Mouse (Mus musculus): ENCODE data around the gene a. TPM values are rescaled to one million over a fixed set of nuclear protein-coding genes. Genes with fewer than 3 reads are reported as not detected.

a gene
- polyA plus RNA-seq, 1 experiment: not detected

DNA sequence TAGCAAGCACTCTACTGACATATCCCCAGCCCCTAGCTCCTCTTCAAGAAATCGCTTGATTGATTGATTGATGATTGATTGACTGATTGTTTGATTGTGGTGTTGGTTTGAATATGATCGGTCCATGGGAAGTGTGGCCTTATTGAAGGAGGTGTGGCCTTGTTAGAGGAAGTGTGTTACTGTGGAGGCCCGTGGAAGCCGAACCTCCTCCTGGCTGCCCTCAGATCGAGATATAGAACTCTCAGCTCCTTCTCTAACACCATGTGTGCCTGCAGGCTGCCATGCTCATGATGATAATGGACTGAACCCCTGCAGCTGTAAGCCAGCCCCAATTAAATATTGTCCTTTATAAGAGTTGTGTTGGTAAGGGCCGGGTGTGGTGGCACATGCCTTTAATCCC is 24.2 kb upstream of the a start:
- no peaks in the 10 kb centered on the region for H3K4me1 ChIP-seq (ENCODE audit: control insufficient read depth, insufficient read depth, low read length)
- TF ChIP-seq POLR2A (IDR thresholded peaks at IDR 0.05; ENCODE audit: low read depth, low read length) (no peak), CTCF (conservative IDR thresholded peaks at IDR 0.05; ENCODE audit: insufficient read depth, insufficient read length, low read depth, low read length) (no peak)
- WGBS: 92% methylated on average over 6 of the region's 6 CpGs
- no peak overlapping the region for H3K27ac ChIP-seq (ENCODE audit: insufficient read depth, low read depth, low read length)
- DNase-seq: no peak
- no peaks in the 10 kb centered on the region for H3K27me3 ChIP-seq (replicated peaks; ENCODE audit: control insufficient read depth, insufficient read depth, low read length)
- no peak overlapping the region for H3K4me3 ChIP-seq (ENCODE audit: insufficient read depth, low read depth, low read length)
- H3K36me3 ChIP-seq (ENCODE audit: control insufficient read depth, insufficient read depth, low read length): no peaks in the 10 kb centered on the region

DNA sequence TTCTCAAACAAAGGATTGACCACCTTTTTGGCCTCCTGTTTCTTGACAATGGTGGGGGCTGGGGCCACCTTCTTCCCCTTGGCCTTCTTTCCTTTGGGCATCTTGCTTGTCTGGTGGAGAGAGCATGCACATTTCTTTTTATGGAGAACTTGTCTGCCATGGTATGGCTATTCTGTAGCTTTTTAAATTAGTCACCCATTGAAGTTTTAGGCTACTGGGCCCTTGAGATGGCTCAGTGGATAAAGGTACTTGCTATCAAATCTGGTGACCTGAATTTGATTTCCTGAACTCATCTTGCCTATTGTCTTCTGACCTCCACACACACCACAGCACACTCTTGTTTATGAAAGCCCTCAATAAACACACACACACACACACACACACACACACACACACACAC is 21.3 kb upstream of the a start, which contains the start of gene Gm14214:
TSS of gene Gm14214 (minus strand) at position 101 of the 400 bp plus-strand sequence.
- DNase-seq: no peak
- Histone ChIP-seq H3K4me1 (ENCODE audit: control insufficient read depth, insufficient read depth, low read length) (no peaks in the 10 kb centered on the region), H3K4me3 (ENCODE audit: insufficient read depth, low read depth, low read length) (no peak within 1 kb of the TSS), H3K36me3 (ENCODE audit: control insufficient read depth, insufficient read depth, low read length) (no peaks in the 10 kb centered on the region), H3K27ac (ENCODE audit: insufficient read depth, low read depth, low read length) (no peak within 1 kb of the TSS), H3K27me3 (replicated peaks; ENCODE audit: control insufficient read depth, insufficient read depth, low read length) (no peaks in the 10 kb centered on the region)
- TF ChIP-seq POLR2A (IDR thresholded peaks at IDR 0.05; ENCODE audit: low read depth, low read length) (no peak), CTCF (conservative IDR thresholded peaks at IDR 0.05; ENCODE audit: insufficient read depth, insufficient read length, low read depth, low read length) (no peak)

DNA sequence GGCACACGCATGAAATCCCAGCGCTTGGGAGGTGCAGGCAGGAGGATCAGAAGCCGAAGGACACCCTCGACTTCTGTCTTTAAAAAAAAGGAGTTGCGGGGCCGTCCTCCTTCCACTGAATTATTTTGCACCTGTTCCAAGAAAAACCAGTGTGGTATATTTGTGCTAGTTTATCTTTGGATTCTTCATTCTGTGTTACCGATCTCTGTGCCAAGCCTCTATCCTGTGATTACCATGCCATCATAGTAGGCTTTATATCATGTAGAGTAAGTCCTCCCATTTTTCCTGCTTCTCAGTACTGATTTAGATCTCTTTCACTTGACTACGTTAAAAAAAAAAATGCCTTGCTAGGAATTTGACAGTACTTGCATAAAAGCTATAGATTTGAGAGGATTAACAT is 19.6 kb upstream of the a start:
- Histone ChIP-seq H3K27me3 (replicated peaks; ENCODE audit: control insufficient read depth, insufficient read depth, low read length) (no peaks in the 10 kb centered on the region), H3K4me3 (ENCODE audit: insufficient read depth, low read depth, low read length) (no peak overlapping the region), H3K4me1 (ENCODE audit: control insufficient read depth, insufficient read depth, low read length) (no peaks in the 10 kb centered on the region), H3K27ac (ENCODE audit: insufficient read depth, low read depth, low read length) (no peak overlapping the region), H3K36me3 (ENCODE audit: control insufficient read depth, insufficient read depth, low read length) (no peaks in the 10 kb centered on the region)
- no peak for TF ChIP-seq POLR2A (IDR thresholded peaks at IDR 0.05; ENCODE audit: low read depth, low read length)
- no peak for TF ChIP-seq CTCF (conservative IDR thresholded peaks at IDR 0.05; ENCODE audit: insufficient read depth, insufficient read length, low read depth, low read length)
- WGBS: 82% methylated on average over 8 of the region's 8 CpGs
- no peak for DNase-seq

DNA sequence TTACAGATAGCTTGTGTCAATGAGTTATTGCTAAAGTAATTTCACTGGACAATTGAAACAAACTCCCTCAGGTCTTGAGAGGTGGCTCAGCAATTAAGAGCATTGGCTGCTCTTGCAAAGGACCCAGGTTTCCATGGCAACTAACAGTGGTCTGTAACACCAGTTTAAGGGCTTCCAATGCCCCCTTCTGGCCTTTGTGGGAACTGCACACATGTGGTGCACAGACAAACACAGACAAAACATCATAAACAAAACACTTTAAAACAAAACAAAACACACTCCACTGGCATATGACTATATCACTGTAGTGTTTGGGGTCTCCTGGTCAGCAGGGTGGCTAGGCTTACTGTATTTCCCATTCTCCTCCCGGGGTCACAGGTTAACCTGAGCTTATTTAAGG is 17.2 kb upstream of the a start:
- no peak overlapping the region for H3K27ac ChIP-seq (ENCODE audit: insufficient read depth, low read depth, low read length)
- no peaks in the 10 kb centered on the region for H3K4me1 ChIP-seq (ENCODE audit: control insufficient read depth, insufficient read depth, low read length)
- no peak for DNase-seq
- TF ChIP-seq CTCF (conservative IDR thresholded peaks at IDR 0.05; ENCODE audit: insufficient read depth, insufficient read length, low read depth, low read length) (0 out of 2 replicates have a peak, but pooled peaks have one; percentile 13), POLR2A (IDR thresholded peaks at IDR 0.05; ENCODE audit: low read depth, low read length) (no peak)
- no peak overlapping the region for H3K4me3 ChIP-seq (ENCODE audit: insufficient read depth, low read depth, low read length)
- no peaks in the 10 kb centered on the region for H3K36me3 ChIP-seq (ENCODE audit: control insufficient read depth, insufficient read depth, low read length)
- no peaks in the 10 kb centered on the region for H3K27me3 ChIP-seq (replicated peaks; ENCODE audit: control insufficient read depth, insufficient read depth, low read length)
- WGBS: 82% methylated on average over 1 of the region's 1 CpGs

DNA sequence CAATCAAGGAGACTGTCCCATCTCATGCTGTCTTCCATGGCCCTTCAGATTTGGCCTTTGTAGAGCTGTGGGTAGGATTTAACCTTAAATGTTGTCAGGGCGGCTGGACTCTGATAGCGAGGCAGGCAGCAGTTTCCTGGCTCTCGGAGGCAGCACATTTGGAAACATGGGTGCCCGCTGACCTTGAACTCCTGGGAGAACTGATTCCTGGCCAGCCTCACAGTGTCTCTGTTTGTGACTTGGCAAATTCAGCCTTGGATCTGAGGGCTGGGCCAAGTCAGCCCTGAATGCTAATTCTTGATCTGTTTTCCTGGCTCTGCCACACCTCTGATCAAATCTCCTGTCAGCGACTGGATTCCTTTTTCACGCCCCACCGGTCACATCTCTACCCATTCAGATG is 14.7 kb upstream of the a start:
- 69% methylated on average over 7 of the region's 7 CpGs for WGBS
- H3K4me3 ChIP-seq (ENCODE audit: insufficient read depth, low read depth, low read length): no peak overlapping the region
- H3K36me3 ChIP-seq (ENCODE audit: control insufficient read depth, insufficient read depth, low read length): no peaks in the 10 kb centered on the region
- H3K4me1 ChIP-seq (ENCODE audit: control insufficient read depth, insufficient read depth, low read length): no peaks in the 10 kb centered on the region; the same call in 1 of the 2 replicates
- TF ChIP-seq POLR2A (IDR thresholded peaks at IDR 0.05; ENCODE audit: low read depth, low read length) (no peak), CTCF (conservative IDR thresholded peaks at IDR 0.05; ENCODE audit: insufficient read depth, insufficient read length, low read depth, low read length) (no peak)
- H3K27ac ChIP-seq (ENCODE audit: insufficient read depth, low read depth, low read length): no peak overlapping the region
- H3K27me3 ChIP-seq (replicated peaks; ENCODE audit: control insufficient read depth, insufficient read depth, low read length): no peaks in the 10 kb centered on the region
- no peak for DNase-seq

DNA sequence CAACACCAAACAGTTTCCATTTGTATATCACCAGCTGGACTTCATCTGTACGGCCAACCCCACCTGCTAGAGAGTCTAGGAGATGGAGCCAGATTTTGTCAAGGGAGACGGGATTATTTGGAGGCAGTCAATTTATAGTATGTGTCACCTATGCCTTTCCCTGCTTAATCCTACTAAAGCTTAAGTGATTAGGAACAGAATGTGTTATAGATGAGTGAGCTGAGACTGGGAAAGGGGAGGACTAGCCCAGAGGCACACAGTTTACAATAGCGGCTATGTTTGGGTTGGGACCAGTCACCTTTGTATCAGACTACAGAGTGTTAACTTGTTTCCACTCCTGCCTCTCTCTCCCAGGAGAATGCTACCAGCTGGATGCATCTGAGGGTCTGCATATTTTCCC is 11.6 kb upstream of the a start:
- H3K27ac ChIP-seq (ENCODE audit: insufficient read depth, low read depth, low read length): no peak overlapping the region
- no peak for TF ChIP-seq CTCF (conservative IDR thresholded peaks at IDR 0.05; ENCODE audit: insufficient read depth, insufficient read length, low read depth, low read length)
- TF ChIP-seq POLR2A (IDR thresholded peaks at IDR 0.05; ENCODE audit: low read depth, low read length): no peak
- no peak for DNase-seq
- H3K4me3 ChIP-seq (ENCODE audit: insufficient read depth, low read depth, low read length): no peak overlapping the region
- no peaks in the 10 kb centered on the region for H3K27me3 ChIP-seq (replicated peaks; ENCODE audit: control insufficient read depth, insufficient read depth, low read length)
- 72% methylated on average over 3 of the region's 3 CpGs for WGBS
- no peaks in the 10 kb centered on the region; the same call in 1 of the 2 replicates for H3K4me1 ChIP-seq (ENCODE audit: control insufficient read depth, insufficient read depth, low read length)
- no peaks in the 10 kb centered on the region for H3K36me3 ChIP-seq (ENCODE audit: control insufficient read depth, insufficient read depth, low read length)

DNA sequence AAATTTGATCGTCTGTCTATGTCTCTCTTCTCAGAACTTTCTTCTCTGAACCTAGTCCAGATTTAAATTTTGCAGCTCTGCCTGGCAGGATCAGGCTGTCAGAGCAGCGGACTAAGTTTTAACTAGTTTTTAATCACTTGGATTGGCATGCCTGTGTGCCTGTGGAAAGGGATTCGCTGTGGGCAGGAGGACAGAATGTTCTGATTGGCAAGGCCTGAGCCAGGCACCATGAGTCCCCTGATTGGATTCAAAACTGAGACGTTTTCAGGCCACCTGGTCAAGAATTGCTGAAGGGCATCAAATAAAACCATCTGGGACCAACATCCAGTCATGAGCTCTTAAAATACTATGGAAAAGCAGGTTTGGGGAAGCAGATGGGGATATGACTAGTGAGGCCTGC is 8.8 kb upstream of the a start:
- Histone ChIP-seq H3K27ac (ENCODE audit: insufficient read depth, low read depth, low read length) (no peak overlapping the region), H3K4me1 (ENCODE audit: control insufficient read depth, insufficient read depth, low read length) (no peaks in the 10 kb centered on the region; the same call in 1 of the 2 replicates), H3K4me3 (ENCODE audit: insufficient read depth, low read depth, low read length) (no peak overlapping the region), H3K36me3 (ENCODE audit: control insufficient read depth, insufficient read depth, low read length) (no peaks in the 10 kb centered on the region), H3K27me3 (replicated peaks; ENCODE audit: control insufficient read depth, insufficient read depth, low read length) (no peaks in the 10 kb centered on the region)
- WGBS: 55% methylated on average over 4 of the region's 4 CpGs
- peak; percentile 36 for DNase-seq
- TF ChIP-seq POLR2A (IDR thresholded peaks at IDR 0.05; ENCODE audit: low read depth, low read length) (no peak), CTCF (conservative IDR thresholded peaks at IDR 0.05; ENCODE audit: insufficient read depth, insufficient read length, low read depth, low read length) (no peak)
